Mouse (Mus musculus) brain, adult 2 months (tissue): ENCODE results near the gene Adamts4.
"Not testable (repeated sequence)": the region's sequence is repeated elsewhere in the genome, so short reads cannot be mapped to it uniquely, and the experiment has no call there.

Source experiments
- DNase-seq: peaks from one replicate; pipeline ENCODE4 v3.0.0; 2011; ENCODE audit warnings: low read depth, low spot score

The Adamts4 gene

GRCm38 (mm10) chr1:171231844-171232243 lies 18.4 kb upstream of the Adamts4 start:
- no peak for DNase-seq

DNA sequence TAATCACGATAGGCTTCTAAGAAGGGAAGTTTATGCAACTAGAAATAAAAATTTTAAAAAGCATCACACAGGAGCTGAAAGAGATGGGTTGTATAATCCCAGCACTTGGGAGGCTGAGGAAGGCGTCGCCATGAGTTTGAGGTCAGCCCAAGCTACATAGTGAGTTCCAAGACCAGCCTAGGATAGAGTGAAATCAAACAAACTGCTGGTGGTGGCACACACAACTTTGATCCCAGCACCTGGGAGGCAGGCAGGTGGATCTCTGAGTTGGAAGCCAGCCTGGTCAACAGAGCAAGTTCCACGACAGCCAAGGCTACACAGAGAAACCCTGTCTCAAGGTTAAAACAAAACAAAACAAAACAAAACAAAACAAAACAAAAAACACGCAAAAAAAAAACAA lies 17.9 kb upstream of the Adamts4 start:
- DNase-seq, result no peak

GRCm38 (mm10) chr1:171232800-171233730 lies 17.2 kb upstream of the Adamts4 start:
- no peak for DNase-seq

DNA sequence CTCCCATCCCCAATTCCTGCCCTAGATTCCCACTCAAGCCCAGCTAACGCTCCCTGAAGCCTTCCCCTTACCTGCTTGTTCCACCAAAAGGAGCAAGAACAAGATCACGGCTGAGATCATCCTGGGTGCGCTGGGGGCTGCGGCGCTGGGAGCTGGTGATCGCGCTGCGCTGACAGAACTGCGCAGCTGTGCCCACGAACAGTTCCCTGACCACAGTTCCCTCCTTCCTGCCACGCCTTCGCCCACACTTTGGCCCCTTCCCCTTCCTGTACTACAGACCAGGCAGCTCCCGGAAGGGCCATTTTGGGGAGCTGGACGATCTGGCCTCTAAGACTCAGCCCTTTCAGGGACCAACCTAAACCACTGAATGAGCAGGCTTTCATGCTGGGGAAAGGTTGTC lies 16.1 kb upstream of the Adamts4 start, which contains the start of gene Fcer1g:
Gene Fcer1g, minus strand, starts transcription at position 240 of the 400 bp plus-strand sequence.
- DNase-seq, result no peak

- DNase-seq, result no peak
These were observed 15.7 kb upstream of the Adamts4 start for GRCm38 (mm10) chr1:171234538-171234937.

GRCm38 (mm10) chr1:171235791-171236190 lies 14.4 kb upstream of the Adamts4 start:
- no peak for DNase-seq

- no peak for DNase-seq
These were observed 12.8 kb upstream of the Adamts4 start for GRCm38 (mm10) chr1:171237438-171237837.

DNA sequence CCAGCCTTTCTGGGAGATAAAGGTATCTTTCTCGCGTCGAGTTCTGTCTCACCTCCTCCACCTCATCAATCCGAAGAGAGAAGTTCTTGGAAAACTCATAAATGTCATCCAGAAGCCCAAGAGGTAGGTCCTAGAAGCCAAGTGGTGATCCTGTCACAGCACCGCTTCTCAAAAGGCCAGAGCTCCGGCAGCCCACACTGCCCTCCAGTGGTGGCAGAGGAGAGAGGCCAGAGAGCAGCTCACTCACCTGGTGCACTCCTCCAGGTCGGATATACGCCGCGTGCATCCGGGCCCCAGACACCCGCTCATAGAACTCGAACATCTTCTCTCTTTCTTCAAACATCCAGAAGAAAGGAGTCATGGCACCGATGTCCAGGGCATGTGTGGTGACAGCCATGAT lies 11.8 kb upstream of the Adamts4 start:
- peak; percentile 62 for DNase-seq

- no peak for DNase-seq
These were observed 10.1 kb upstream of the Adamts4 start for GRCm38 (mm10) chr1:171239992-171240744.

GRCm38 (mm10) chr1:171240911-171241310 lies 9.3 kb upstream of the Adamts4 start:
- no peak for DNase-seq

GRCm38 (mm10) chr1:171241952-171242351 lies 8.3 kb upstream of the Adamts4 start:
- DNase-seq, result not testable (repeated sequence)

- DNase-seq, result no peak
These were observed 4.9 kb upstream of the Adamts4 start for GRCm38 (mm10) chr1:171245353-171245752.

DNA sequence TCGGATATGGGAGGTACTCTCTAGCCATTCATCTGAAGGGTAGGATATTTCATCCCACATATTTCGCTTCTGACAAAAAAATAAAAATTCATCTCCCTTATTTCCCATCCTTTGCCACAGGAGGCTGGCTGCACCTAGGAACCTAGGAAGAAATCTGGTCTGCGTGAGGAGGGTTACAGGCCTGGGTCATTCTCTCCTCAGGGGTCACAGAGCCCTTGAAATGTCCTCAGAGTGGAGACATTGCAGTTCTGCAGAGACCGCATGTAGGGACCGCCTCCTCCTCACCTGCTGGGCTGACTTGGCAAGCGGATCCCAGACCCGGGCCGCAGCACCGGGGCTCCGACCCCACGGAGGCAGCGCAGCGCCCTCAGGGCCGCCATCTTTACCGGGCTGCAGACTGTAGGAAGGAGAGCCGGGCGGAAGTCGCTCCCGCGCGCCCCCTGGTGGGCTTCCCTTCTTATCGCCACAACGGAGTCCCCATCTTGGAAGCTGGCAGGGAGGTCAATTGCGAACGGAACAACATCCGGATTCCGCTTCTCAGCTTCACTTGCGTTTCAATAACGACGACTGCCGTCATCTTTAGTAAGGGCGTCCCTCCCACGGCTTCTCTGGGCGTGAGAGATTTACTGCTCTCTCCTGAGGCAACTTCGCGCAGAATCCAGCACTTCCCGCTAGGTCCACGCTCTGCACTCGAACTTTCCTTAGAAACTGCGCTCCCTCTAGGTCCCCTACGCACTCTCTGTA lies 3.3 kb upstream of the Adamts4 start:
- peak; percentile 100 for DNase-seq

GRCm38 (mm10) chr1:171247453-171247841 lies 2.8 kb upstream of the Adamts4 start:
- no peak for DNase-seq

DNA sequence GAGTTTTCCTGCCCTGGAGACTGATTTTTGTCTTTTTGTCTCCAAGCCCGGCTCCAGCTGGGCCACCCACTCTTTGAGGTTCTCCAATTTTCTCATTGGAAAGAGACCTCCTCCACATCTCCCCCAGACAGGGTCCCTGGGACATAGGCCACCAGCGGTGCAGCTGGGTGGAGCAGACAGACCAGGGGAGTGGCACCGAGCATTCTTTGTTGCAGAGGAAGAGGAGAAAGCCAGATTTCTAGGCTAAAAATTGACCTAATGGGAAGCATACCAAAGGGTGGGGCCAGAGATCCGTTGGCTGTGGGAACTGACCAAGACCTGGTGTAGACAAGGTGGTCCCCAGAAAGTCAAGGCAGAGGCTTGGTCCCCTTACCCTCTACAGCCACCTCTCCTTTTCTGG lies 2.3 kb upstream of the Adamts4 start:
- no peak for DNase-seq

DNA sequence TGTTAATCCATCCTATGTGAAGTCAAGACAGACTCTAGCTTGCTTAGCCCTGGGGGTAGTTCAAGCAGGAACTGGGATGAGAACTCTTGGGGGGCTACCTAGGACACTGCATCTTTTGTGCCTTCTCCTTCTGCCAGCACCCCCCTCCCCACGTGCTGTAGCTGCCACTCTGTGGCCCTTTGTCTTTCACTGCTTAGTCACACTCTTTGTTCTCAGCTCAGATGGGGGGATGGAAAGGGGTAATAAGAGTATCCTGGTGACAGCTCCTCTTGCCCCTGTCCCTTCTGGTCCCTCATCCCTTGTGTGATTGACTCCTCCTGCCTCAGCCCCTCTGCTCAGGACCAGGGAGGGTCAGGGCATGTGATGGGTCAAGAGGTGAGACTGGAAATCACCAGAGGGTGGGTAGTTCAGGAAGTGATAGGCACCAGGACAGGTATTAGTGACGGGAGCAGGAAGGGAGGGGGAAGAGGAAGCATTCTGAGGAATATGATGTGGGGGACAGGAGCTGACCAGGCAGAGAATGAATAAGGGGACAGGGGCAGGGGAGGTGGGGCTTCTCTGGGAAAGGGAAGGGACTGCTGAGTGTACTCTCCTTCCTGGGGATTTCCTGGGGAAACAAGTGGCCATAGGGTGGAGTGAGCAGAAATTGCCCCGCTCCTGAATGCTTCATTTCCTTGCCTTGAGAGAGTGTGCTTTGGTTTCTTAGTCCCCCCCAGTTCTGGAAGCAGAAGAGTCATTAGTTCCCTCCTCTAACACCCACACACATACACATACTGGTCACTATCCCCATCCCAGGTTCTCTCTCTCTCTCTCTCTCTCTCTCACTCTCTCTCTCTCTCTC lies 1.6 kb upstream of the Adamts4 start:
- DNase-seq, result peak; percentile 90

DNA sequence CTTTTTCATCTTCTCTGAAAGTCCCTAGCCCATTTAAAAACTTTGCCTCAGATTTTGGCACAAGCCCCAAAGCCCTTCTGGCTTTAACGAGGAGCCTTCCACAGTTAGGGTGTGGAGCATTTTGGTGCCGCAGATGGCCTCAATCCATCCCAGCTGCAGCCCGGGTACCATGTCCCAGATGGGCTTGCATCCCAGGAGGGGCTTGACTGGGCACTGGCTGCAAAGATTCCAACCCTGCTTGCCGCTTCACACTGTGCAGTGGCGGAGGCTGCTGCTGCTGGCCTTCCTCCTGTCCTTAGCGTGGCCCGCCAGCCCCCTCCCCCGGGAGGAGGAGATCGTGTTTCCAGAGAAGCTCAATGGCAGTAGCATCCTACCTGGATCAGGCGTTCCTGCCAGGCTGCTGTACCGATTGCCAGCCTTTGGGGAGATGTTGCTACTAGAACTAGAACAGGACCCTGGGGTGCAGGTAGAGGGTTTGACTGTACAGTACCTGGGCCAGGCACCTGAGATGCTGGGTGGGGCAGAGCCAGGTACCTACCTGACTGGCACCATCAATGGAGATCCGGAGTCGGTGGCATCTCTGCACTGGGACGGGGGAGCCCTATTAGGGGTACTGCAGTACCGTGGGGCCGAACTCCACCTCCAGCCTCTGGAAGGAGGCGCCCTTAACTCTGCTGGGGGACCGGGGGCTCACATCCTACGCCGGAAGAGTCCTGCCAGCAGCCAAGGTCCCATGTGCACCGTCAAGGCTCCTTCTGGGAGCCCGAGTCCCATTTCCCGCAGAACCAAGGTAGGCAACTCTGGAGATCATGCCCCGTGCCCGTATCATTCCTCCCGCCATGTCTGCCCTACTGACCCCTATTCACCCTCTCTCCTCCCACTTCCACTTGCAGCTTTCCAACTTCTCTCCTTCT lies 716 bp downstream of the Adamts4 start, which contains the start of gene Ndufs2:
Gene Ndufs2, minus strand, starts transcription at position 709 of the 914 bp plus-strand sequence.
- DNase-seq, result peak; percentile 52

DNA sequence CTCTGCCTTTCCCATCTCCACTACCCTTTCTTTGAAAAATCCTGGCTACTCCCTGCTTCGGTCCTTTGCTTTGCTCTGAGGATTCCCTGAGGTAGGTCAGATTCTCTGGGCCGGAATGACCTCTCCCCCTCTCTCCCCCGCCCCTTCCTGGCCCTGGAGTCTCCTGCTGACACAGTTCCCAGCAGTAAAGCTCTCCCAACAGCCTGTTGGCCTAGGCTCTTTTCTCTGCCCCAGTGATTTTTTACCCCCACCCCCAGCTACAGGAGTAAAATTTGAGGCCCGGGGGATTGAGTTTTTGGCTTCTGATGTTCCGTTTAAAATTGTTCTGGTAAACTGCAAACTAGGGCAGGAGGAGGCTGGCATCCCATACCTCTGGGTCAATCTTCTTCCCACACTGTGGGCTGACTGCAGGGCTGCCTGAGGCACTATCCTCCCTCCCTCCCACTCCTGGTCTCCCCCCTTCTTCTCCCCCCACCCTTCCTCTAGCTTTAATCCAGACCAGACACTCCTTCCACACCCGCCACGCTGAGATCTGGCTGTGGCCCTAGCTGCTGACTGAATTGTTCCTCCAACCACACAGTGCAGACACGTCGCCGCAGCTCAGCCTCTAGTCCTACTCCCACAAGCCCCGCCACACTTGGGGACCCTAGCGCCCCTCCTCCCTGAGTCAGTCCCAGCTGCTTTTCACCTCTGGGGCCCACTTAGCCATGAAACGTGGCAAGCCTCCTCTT lies 1.5 kb downstream of the Adamts4 start:
- peak; percentile 45 for DNase-seq

GRCm38 (mm10) chr1:171252415-171252814 lies 2.2 kb downstream of the Adamts4 start:
- DNase-seq, result no peak
